Mouse (Mus musculus) lung, embryonic 14.5 days (tissue): ENCODE results near the gene Adar. TPM values are rescaled to one million over a fixed set of nuclear protein-coding genes. Genes with fewer than 3 reads are reported as not detected.

ENCODE experiments used
- ATAC-seq: fragments of 200-750 bp; cut with Nextera tagmentation; 2 replicates; pipeline ENCODE4 v1.8.0; 2017; ENCODE audit warnings: mild to moderate bottlenecking, moderate TSS enrichment, moderate library complexity; ENCODE audit not compliant: insufficient read depth
- DNase-seq: peaks from one replicate; pipeline ENCODE4 v3.0.0-alpha.2; 2015
- H3K27ac ChIP-seq: fragments of 300-500 bp; sonication (generic); 2 replicates; pipeline ENCODE4 v1.5.1; 2014; ENCODE audit warnings: low read depth, mild to moderate bottlenecking, moderate library complexity
- H3K27me3 ChIP-seq: fragments of 300-500 bp; sonication (generic); 2 replicates; pipeline ENCODE4 v1.6.1; 2014; ENCODE audit warnings: low read length, control low read depth; ENCODE audit not compliant: insufficient read depth
- H3K36me3 ChIP-seq: fragments of 300-500 bp; sonication (generic); 2 replicates; pipeline ENCODE4 v1.6.1; 2014; ENCODE audit warnings: control low read depth; ENCODE audit not compliant: insufficient read depth
- H3K4me1 ChIP-seq: fragments of 300-500 bp; sonication (generic); 2 replicates; pipeline ENCODE4 v1.6.1; 2014; ENCODE audit warnings: antibody characterized with exemption, control low read depth; ENCODE audit not compliant: insufficient read depth
- H3K4me2 ChIP-seq: fragments of 300-500 bp; sonication (generic); 2 replicates; pipeline ENCODE4 v1.6.1; 2014; ENCODE audit warnings: mild to moderate bottlenecking
- H3K4me3 ChIP-seq: fragments of 300-500 bp; sonication (generic); 2 replicates; pipeline ENCODE4 v1.5.1; 2014; ENCODE audit warnings: low read depth, low read length
- H3K9ac ChIP-seq: fragments of 300-500 bp; sonication (generic); 2 replicates; pipeline ENCODE4 v1.6.1; 2014
- H3K9me3 ChIP-seq: fragments of 300-500 bp; sonication (generic); 2 replicates; pipeline ENCODE4 v1.6.1; 2016; ENCODE audit warnings: low read depth, low read length, control low read depth
- CTCF ChIP-seq: IDR thresholded peaks from 2 replicates; pipeline ENCODE4 v1.5.1; 2016; ENCODE audit warnings: antibody characterized with exemption, low read depth
- WGBS: fragments of 180-500 bp; shearing (Covaris S2); extraction: QIAGEN DNeasy Blood & Tissue Kit; methylation state at CpG from one replicate; pipeline ENCODE4 v1.1.7; 2014; 5-methylcytosine and 5-hydroxymethylcytosine counted together
- polyA plus RNA-seq: library from polyadenylated mRNA; unstranded; fragments of >200 nt; fragmentation: Nextera tagmentation; extraction: Ambion mirVana; gene quantifications from 2 replicates; pipeline ENCODE4 v1.2.1, GENCODE M21; 2014

The Adar gene
- polyA plus RNA-seq, 1 experiment from 2014 or later: 12.8 TPM

GRCm38 (mm10) chr3:89730350-89731331 lies 15.8 kb downstream of the Adar start:
- Histone ChIP-seq H3K4me3 (peak overlapping the region; percentile 68), H3K9ac (peak overlapping the region; percentile 67), H3K4me2 (peak overlapping the region; percentile 80), H3K4me1 (0 out of 2 replicates have a peak, but pooled peaks cover 4% of the 10 kb centered on the region), H3K27ac (peak overlapping the region; percentile 77), H3K36me3 (peaks cover under 1% of the 10 kb centered on the region; the same call in 1 of the 2 replicates), H3K27me3 (no peaks in the 10 kb centered on the region), H3K9me3 (no peaks in the 10 kb centered on the region)
- WGBS: 2% methylated on average over 32 of the region's 32 CpGs
- peak; percentile 96 for ATAC-seq
- peak; percentile 66 for TF ChIP-seq CTCF
- peak; percentile 87 for DNase-seq

DNA sequence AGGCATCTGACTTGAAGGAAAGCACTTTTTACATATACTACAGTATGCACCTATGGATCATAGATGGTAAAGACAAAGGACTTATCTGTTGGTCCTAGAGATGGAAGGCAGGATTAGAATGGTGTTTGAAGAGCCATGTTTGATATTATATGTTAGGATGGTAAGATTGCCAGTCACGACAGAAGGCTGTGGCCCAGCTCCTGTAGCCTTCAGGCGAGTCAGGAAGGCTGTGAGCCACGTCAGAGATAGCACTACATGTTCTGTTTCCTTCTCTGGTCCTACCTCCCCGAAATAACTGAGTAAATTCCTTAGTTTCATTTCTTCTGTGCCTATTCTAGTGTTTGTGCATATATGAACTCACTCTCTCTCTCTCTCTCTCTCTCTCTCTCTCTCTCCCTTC lies 17.3 kb downstream of the Adar start:
- H3K9ac ChIP-seq: no peak overlapping the region
- no peak for ATAC-seq
- H3K9me3 ChIP-seq: no peaks in the 10 kb centered on the region
- no peak overlapping the region for H3K4me2 ChIP-seq
- H3K27ac ChIP-seq: no peak overlapping the region
- no peak for DNase-seq
- peaks cover 9% of the 10 kb centered on the region; the same call in 1 of the 2 replicates for H3K36me3 ChIP-seq
- WGBS: 69% methylated on average over 4 of the region's 4 CpGs
- TF ChIP-seq CTCF: no peak
- H3K4me3 ChIP-seq: no peak overlapping the region
- no peaks in the 10 kb centered on the region for H3K27me3 ChIP-seq
- 0 out of 2 replicates have a peak, but pooled peaks cover 4% of the 10 kb centered on the region for H3K4me1 ChIP-seq

GRCm38 (mm10) chr3:89738509-89738908 lies 23.7 kb downstream of the Adar start:
- 91% methylated on average over 6 of the region's 6 CpGs for WGBS
- no peak overlapping the region for H3K4me2 ChIP-seq
- no peak overlapping the region for H3K9ac ChIP-seq
- no peaks in the 10 kb centered on the region for H3K4me1 ChIP-seq
- H3K27me3 ChIP-seq: no peaks in the 10 kb centered on the region
- no peaks in the 10 kb centered on the region for H3K9me3 ChIP-seq
- ATAC-seq: no peak
- TF ChIP-seq CTCF: no peak
- no peak for DNase-seq
- peaks cover 49% of the 10 kb centered on the region for H3K36me3 ChIP-seq
- H3K4me3 ChIP-seq: no peak overlapping the region
- no peak overlapping the region for H3K27ac ChIP-seq

GRCm38 (mm10) chr3:89752307-89752706 lies 37.5 kb downstream of the Adar start:
- ATAC-seq (peak; percentile 56; the same call in 1 of the 2 replicates), DNase-seq (peak; percentile 63)
- WGBS: 9% methylated on average over 1 of the region's 1 CpGs
- Histone ChIP-seq H3K9me3 (no peaks in the 10 kb centered on the region), H3K4me3 (no peak overlapping the region), H3K27ac (no peak overlapping the region), H3K4me1 (no peaks in the 10 kb centered on the region), H3K4me2 (no peak overlapping the region), H3K36me3 (peaks cover 40% of the 10 kb centered on the region), H3K27me3 (no peaks in the 10 kb centered on the region), H3K9ac (no peak overlapping the region)
- TF ChIP-seq CTCF: no peak

DNA sequence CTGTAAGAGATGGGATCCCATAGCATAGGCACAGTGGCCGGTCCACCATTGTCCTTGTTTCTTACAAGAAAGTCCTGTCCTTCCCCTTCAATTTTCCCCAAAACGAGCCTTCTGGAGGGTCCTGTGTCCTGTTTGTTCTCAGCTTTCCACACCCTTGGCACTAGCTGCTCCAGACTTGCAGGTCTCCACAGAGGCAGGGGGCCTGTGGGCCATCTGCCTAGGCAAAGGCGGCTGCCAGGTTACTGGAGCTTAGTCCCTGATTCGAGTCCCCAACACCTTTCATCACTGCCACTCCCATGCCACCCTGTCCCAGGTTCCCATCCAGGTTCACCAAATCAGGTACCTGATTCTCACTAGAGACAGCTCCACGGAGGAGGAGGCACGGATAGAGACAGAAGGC lies 40.5 kb downstream of the Adar start:
- peaks cover 17% of the 10 kb centered on the region for H3K36me3 ChIP-seq
- H3K4me3 ChIP-seq: no peak overlapping the region
- H3K27me3 ChIP-seq: no peaks in the 10 kb centered on the region
- no peak overlapping the region for H3K4me2 ChIP-seq
- no peak for TF ChIP-seq CTCF
- no peaks in the 10 kb centered on the region for H3K9me3 ChIP-seq
- ATAC-seq: no peak
- no peak overlapping the region for H3K27ac ChIP-seq
- H3K4me1 ChIP-seq: no peaks in the 10 kb centered on the region
- WGBS: 64% methylated on average over 6 of the region's 6 CpGs
- no peak for DNase-seq
- H3K9ac ChIP-seq: no peak overlapping the region

DNA sequence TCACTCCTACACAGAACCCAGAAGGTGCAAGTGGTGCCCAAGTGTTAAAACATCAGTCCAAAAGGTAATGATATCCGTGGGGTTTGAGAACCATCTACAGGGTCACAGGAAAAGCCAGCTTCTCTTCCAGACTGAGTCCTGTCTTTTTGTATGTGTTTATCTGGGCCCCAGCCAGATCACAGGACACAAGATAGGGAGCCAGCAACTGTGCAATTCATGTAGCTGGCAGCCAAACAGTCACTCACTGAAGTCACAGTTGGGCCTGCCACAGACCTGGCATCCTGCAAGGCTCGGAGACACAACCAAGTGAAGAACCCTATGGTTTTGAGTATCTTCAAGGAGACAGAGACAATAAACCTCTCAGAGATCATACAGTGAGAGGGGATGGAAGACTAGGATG lies 43.0 kb downstream of the Adar start:
- no peaks in the 10 kb centered on the region for H3K9me3 ChIP-seq
- WGBS: 79% methylated on average over 2 of the region's 2 CpGs
- ATAC-seq: no peak

DNA sequence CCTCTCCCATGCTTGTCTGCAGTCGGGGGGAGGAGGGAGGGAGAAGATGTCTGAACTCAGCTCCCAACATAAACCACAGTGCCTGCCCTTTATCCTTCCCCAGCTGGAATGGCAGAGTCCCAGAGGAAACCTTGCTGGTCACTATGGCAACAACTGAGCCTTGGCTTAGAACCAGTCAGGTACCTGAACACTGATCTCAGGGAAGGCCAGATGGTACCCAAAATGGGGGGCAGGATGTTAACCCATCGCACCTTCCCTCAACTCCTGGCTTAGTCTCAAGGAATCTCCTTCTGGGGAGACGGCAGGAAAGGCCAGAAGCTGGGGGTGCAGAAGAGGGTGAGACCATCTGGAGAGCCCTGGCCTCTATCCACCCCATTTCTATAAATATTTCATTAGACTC lies 45.0 kb downstream of the Adar start:
- 67% methylated on average over 3 of the region's 3 CpGs for WGBS
- no peak overlapping the region for H3K4me2 ChIP-seq
- H3K9ac ChIP-seq: no peak overlapping the region
- no peaks in the 10 kb centered on the region for H3K36me3 ChIP-seq
- no peaks in the 10 kb centered on the region for H3K9me3 ChIP-seq
- H3K4me3 ChIP-seq: no peak overlapping the region
- 0 out of 2 replicates have a peak, but pooled peaks cover 8% of the 10 kb centered on the region for H3K27me3 ChIP-seq
- no peak for TF ChIP-seq CTCF
- 0 out of 2 replicates have a peak, but pooled peaks cover 4% of the 10 kb centered on the region for H3K4me1 ChIP-seq
- DNase-seq (no peak), ATAC-seq (no peak)
- no peak overlapping the region for H3K27ac ChIP-seq

More for the DNA sequence above, 43.0 kb downstream of the Adar start:
- Histone ChIP-seq H3K27ac (no peak overlapping the region), H3K4me1 (no peaks in the 10 kb centered on the region), H3K9ac (no peak overlapping the region), H3K36me3 (no peaks in the 10 kb centered on the region), H3K4me3 (no peak overlapping the region), H3K4me2 (no peak overlapping the region), H3K27me3 (no peaks in the 10 kb centered on the region)
- no peak for DNase-seq
- no peak for TF ChIP-seq CTCF
